24 mouse cellular contexts compared by ENCODE assay signal in genomic region chr15:83126582-83126981, GRCm38 (mm10). TPM values are rescaled to one million over a fixed set of nuclear protein-coding genes. Genes with fewer than 3 reads are reported as not detected.
DNase-seq lines count a peak whose midpoint lies in the region; ATAC-seq and TF ChIP-seq lines count a peak whose summit lies in the region.
"Had no signal": no experiment of that assay in that cellular context is flagged by ENCODE, and none has a peak within 500 bp of the region (broad histone marks: within the 10 kb centered on the region; RNA-seq: fewer than 3 reads in every experiment).

No protein-coding gene starts in this region.

- intact Hi-C loops in left cerebral cortex, postnatal 4 days (cut with DNase I), result no loop called here

- no peak overlapping the region for H3K9ac ChIP-seq in hindbrain, embryonic 13.5 days
- no peak overlapping the region for H3K9ac ChIP-seq in hindbrain, embryonic 16.5 days (ENCODE audit: low read depth, low read length)
- H3K9ac ChIP-seq in midbrain, embryonic 13.5 days (replicated peaks), result no peak overlapping the region
- no peak overlapping the region for H3K9ac ChIP-seq in midbrain, embryonic 15.5 days
- H3K9ac ChIP-seq in limb, embryonic 13.5 days, result no peak overlapping the region
- H3K9ac ChIP-seq in limb, embryonic 14.5 days (ENCODE audit: low read depth, low read length, severe bottlenecking), result no peak overlapping the region
- H3K9ac ChIP-seq: embryonic facial prominence, embryonic 13.5 days; forebrain, embryonic 13.5 days had no signal

- peak; percentile 29 for DNase-seq in limb, embryonic 14.5 days (ENCODE audit: low spot score)
- no peak for DNase-seq in lung, postnatal 25 days (ENCODE audit: low spot score)
- no peak for DNase-seq in left cerebral cortex, postnatal 4 days
- DNase-seq: adrenal gland, adult 2 months; adrenal gland, postnatal 14 days; cerebellum, adult 11 months; cerebellum, adult 2 months; cerebellum, adult 9-11 months; cerebellum, postnatal 25 days; heart, adult 11 months; heart, postnatal 36 days had no signal

- no peak overlapping the region for H3K4me3 ChIP-seq in hindbrain, embryonic 13.5 days
- H3K4me3 ChIP-seq in hindbrain, embryonic 16.5 days (ENCODE audit: low read length), result no peak overlapping the region
- no peak overlapping the region for H3K4me3 ChIP-seq in midbrain, embryonic 13.5 days (replicated peaks)
- no peak overlapping the region for H3K4me3 ChIP-seq in midbrain, embryonic 15.5 days
- no peak overlapping the region for H3K4me3 ChIP-seq in limb, embryonic 13.5 days
- no peak overlapping the region for H3K4me3 ChIP-seq in limb, embryonic 14.5 days (replicated peaks; ENCODE audit: low read length)
- H3K4me3 ChIP-seq: embryonic facial prominence, embryonic 13.5 days; forebrain, embryonic 10.5 days; forebrain, embryonic 13.5 days; hindbrain, embryonic 10.5 days had no signal

- TF ChIP-seq POLR2A in limb, embryonic 14.5 days (IDR thresholded peaks at IDR 0.05; ENCODE audit: borderline replicate concordance, extremely low read depth, insufficient read depth, insufficient read length), result no peak

- peaks cover 2% of the 10 kb centered on the region for H3K4me1 ChIP-seq in hindbrain, embryonic 13.5 days (replicated peaks)
- peaks cover 2% of the 10 kb centered on the region for H3K4me1 ChIP-seq in hindbrain, embryonic 16.5 days (ENCODE audit: control insufficient read depth, insufficient read depth, low read depth, low read length)
- H3K4me1 ChIP-seq in midbrain, embryonic 13.5 days (replicated peaks), result peaks cover 5% of the 10 kb centered on the region
- peaks cover 6% of the 10 kb centered on the region for H3K4me1 ChIP-seq in midbrain, embryonic 15.5 days
- peaks cover 3% of the 10 kb centered on the region for H3K4me1 ChIP-seq in limb, embryonic 13.5 days
- H3K4me1 ChIP-seq in limb, embryonic 14.5 days (ENCODE audit: control insufficient read depth, insufficient read depth, low read length), result no peaks in the 10 kb centered on the region

- H3K27ac ChIP-seq in hindbrain, embryonic 13.5 days, result peak overlapping the region; percentile 19
- no peak overlapping the region for H3K27ac ChIP-seq in hindbrain, embryonic 16.5 days (ENCODE audit: low read depth, low read length)
- 0 out of 2 replicates have a peak overlapping the region, but pooled peaks have one; percentile 39 for H3K27ac ChIP-seq in midbrain, embryonic 13.5 days
- H3K27ac ChIP-seq in midbrain, embryonic 15.5 days, result no peak overlapping the region
- peak overlapping the region; percentile 44; the same call in 1 of the 2 replicates for H3K27ac ChIP-seq in limb, embryonic 13.5 days
- H3K27ac ChIP-seq in limb, embryonic 14.5 days (replicated peaks; ENCODE audit: low read depth, low read length), result no peak overlapping the region
- H3K27ac ChIP-seq: embryonic facial prominence, embryonic 13.5 days; forebrain, embryonic 10.5 days; forebrain, embryonic 13.5 days; hindbrain, embryonic 10.5 days; hindbrain, postnatal 0 days had no signal

- H3K9me3 ChIP-seq in hindbrain, embryonic 13.5 days, result no peaks in the 10 kb centered on the region
- H3K9me3 ChIP-seq in hindbrain, embryonic 16.5 days (ENCODE audit: control insufficient read depth, low read length), result no peaks in the 10 kb centered on the region
- no peaks in the 10 kb centered on the region for H3K9me3 ChIP-seq in midbrain, embryonic 13.5 days
- H3K9me3 ChIP-seq in midbrain, embryonic 15.5 days, result no peaks in the 10 kb centered on the region
- H3K9me3 ChIP-seq in limb, embryonic 13.5 days, result no peaks in the 10 kb centered on the region
- H3K9me3 ChIP-seq in limb, embryonic 14.5 days (ENCODE audit: control insufficient read depth, low read length), result no peaks in the 10 kb centered on the region
- H3K9me3 ChIP-seq: embryonic facial prominence, embryonic 13.5 days; forebrain, embryonic 10.5 days; forebrain, embryonic 13.5 days; hindbrain, embryonic 10.5 days had no signal

- 80% methylated on average over 9 of the region's 9 CpGs for WGBS in hindbrain, embryonic 13.5 days
- 77% methylated on average over 9 of the region's 9 CpGs for WGBS in hindbrain, embryonic 16.5 days
- WGBS in midbrain, embryonic 13.5 days, result 80% methylated on average over 9 of the region's 9 CpGs
- WGBS in midbrain, embryonic 15.5 days, result 88% methylated on average over 9 of the region's 9 CpGs
- 92% methylated on average over 9 of the region's 9 CpGs for WGBS in limb, embryonic 13.5 days
- WGBS in limb, embryonic 14.5 days, result 87% methylated on average over 9 of the region's 9 CpGs

- peaks cover 63% of the 10 kb centered on the region for H3K36me3 ChIP-seq in hindbrain, embryonic 13.5 days
- H3K36me3 ChIP-seq in hindbrain, embryonic 16.5 days (ENCODE audit: control insufficient read depth, insufficient read depth, low read length), result peaks cover 53% of the 10 kb centered on the region
- peaks cover 65% of the 10 kb centered on the region for H3K36me3 ChIP-seq in midbrain, embryonic 13.5 days
- peaks cover 46% of the 10 kb centered on the region for H3K36me3 ChIP-seq in midbrain, embryonic 15.5 days (replicated peaks)
- H3K36me3 ChIP-seq in limb, embryonic 13.5 days, result peaks cover 69% of the 10 kb centered on the region
- H3K36me3 ChIP-seq in limb, embryonic 14.5 days (ENCODE audit: control insufficient read depth, insufficient read depth, low read length), result peaks cover 66% of the 10 kb centered on the region

- H3K4me2 ChIP-seq in hindbrain, embryonic 13.5 days, result no peak overlapping the region
- H3K4me2 ChIP-seq in hindbrain, embryonic 16.5 days (ENCODE audit: low read length), result no peak overlapping the region
- H3K4me2 ChIP-seq in midbrain, embryonic 13.5 days (replicated peaks), result no peak overlapping the region
- H3K4me2 ChIP-seq in midbrain, embryonic 15.5 days, result no peak overlapping the region
- no peak overlapping the region for H3K4me2 ChIP-seq in limb, embryonic 13.5 days (replicated peaks)
- H3K4me2 ChIP-seq in limb, embryonic 14.5 days (replicated peaks; ENCODE audit: low read depth, low read length, severe bottlenecking), result no peak overlapping the region
- H3K4me2 ChIP-seq: embryonic facial prominence, embryonic 13.5 days; forebrain, embryonic 13.5 days; heart, embryonic 11.5 days had no signal

- no peaks in the 10 kb centered on the region for H3K27me3 ChIP-seq in hindbrain, embryonic 13.5 days
- H3K27me3 ChIP-seq in hindbrain, embryonic 16.5 days (replicated peaks; ENCODE audit: control insufficient read depth, insufficient read depth, low read length), result no peaks in the 10 kb centered on the region
- no peaks in the 10 kb centered on the region for H3K27me3 ChIP-seq in midbrain, embryonic 13.5 days
- H3K27me3 ChIP-seq in midbrain, embryonic 15.5 days (replicated peaks), result no peaks in the 10 kb centered on the region
- H3K27me3 ChIP-seq in limb, embryonic 13.5 days, result no peaks in the 10 kb centered on the region
- no peaks in the 10 kb centered on the region for H3K27me3 ChIP-seq in limb, embryonic 14.5 days (ENCODE audit: control insufficient read depth, insufficient read depth, low read length)
- H3K27me3 ChIP-seq: embryonic facial prominence, embryonic 13.5 days; forebrain, embryonic 13.5 days had no signal

- no peak for ATAC-seq in hindbrain, embryonic 13.5 days (ENCODE audit: low FRiP score)
- ATAC-seq in hindbrain, embryonic 16.5 days, result no peak
- ATAC-seq in midbrain, embryonic 13.5 days, result no peak
- ATAC-seq in midbrain, embryonic 15.5 days (replicated peaks), result no peak
- ATAC-seq in limb, embryonic 13.5 days (ENCODE audit: low FRiP score, low read depth), result peak; percentile 26; the same call in 1 of the 2 replicates
- peak; percentile 27; the same call in 1 of the 2 replicates for ATAC-seq in limb, embryonic 14.5 days (ENCODE audit: low FRiP score, low read depth)
- ATAC-seq: CD4-positive, CD25-positive, alpha-beta regulatory T cell, adult 4 months; forebrain, embryonic 13.5 days; forebrain, embryonic 16.5 days; hindbrain, postnatal 0 days had no signal

RNA-seq across cellular contexts. Expression of gene Rrp7a, which starts 4.0 kb away (rescaled TPM):
- polyA plus RNA-seq in hindbrain, embryonic 13.5 days (2015; fragmentation: Nextera tagmentation; extraction: Ambion mirVana), result 72.7 and 74.8 TPM in 2 replicates
- 78.2 and 93.9 TPM in 2 replicates for polyA plus RNA-seq in hindbrain, embryonic 16.5 days (2015; fragmentation: Nextera tagmentation; extraction: Ambion mirVana)
- polyA plus RNA-seq in midbrain, embryonic 13.5 days (2015; fragmentation: Nextera tagmentation; extraction: Ambion mirVana), result 72.4 and 77.0 TPM in 2 replicates
- polyA plus RNA-seq in midbrain, embryonic 15.5 days (2015; fragmentation: Nextera tagmentation; extraction: Ambion mirVana), result 83.5 and 86.8 TPM in 2 replicates
- polyA plus RNA-seq in limb, embryonic 13.5 days (2015; fragmentation: Nextera tagmentation; extraction: Ambion mirVana), result 59.4 and 63.9 TPM in 2 replicates
- polyA plus RNA-seq in limb, embryonic 14.5 days (2012; rRNA removed), result 82.1 and 92.1 TPM in 2 replicates
- 60.9 and 61.7 TPM in 2 replicates for polyA plus RNA-seq in limb, embryonic 14.5 days (2014; fragmentation: Nextera tagmentation; extraction: Ambion mirVana)
- total RNA-seq in left cerebral cortex, postnatal 4 days (2021), result 100 to 1,000 TPM; 125 to 127 TPM

RNA-seq across cellular contexts. Expression of gene Poldip3, which starts 22.6 kb away (rescaled TPM):
- polyA plus RNA-seq in hindbrain, embryonic 13.5 days (2015; fragmentation: Nextera tagmentation; extraction: Ambion mirVana), result 144 and 146 TPM in 2 replicates
- 122 and 134 TPM in 2 replicates for polyA plus RNA-seq in hindbrain, embryonic 16.5 days (2015; fragmentation: Nextera tagmentation; extraction: Ambion mirVana)
- polyA plus RNA-seq in midbrain, embryonic 13.5 days (2015; fragmentation: Nextera tagmentation; extraction: Ambion mirVana), result 166 and 169 TPM in 2 replicates
- polyA plus RNA-seq in midbrain, embryonic 15.5 days (2015; fragmentation: Nextera tagmentation; extraction: Ambion mirVana), result 154 and 158 TPM in 2 replicates
- 158 and 165 TPM in 2 replicates for polyA plus RNA-seq in limb, embryonic 13.5 days (2015; fragmentation: Nextera tagmentation; extraction: Ambion mirVana)
- 88.2 and 94.3 TPM in 2 replicates for polyA plus RNA-seq in limb, embryonic 14.5 days (2012; rRNA removed)
- polyA plus RNA-seq in limb, embryonic 14.5 days (2014; fragmentation: Nextera tagmentation; extraction: Ambion mirVana), result 150 and 154 TPM in 2 replicates
- 10 to 100 TPM; 92.9 to 94.2 TPM for total RNA-seq in left cerebral cortex, postnatal 4 days (2021)

RNA-seq across cellular contexts. Expression of gene Serhl, which starts 37.3 kb away (rescaled TPM):
- polyA plus RNA-seq in hindbrain, embryonic 13.5 days (2015; fragmentation: Nextera tagmentation; extraction: Ambion mirVana), result 30.8 and 32.4 TPM in 2 replicates
- 34.2 and 36.4 TPM in 2 replicates for polyA plus RNA-seq in hindbrain, embryonic 16.5 days (2015; fragmentation: Nextera tagmentation; extraction: Ambion mirVana)
- 27.2 and 30.6 TPM in 2 replicates for polyA plus RNA-seq in midbrain, embryonic 13.5 days (2015; fragmentation: Nextera tagmentation; extraction: Ambion mirVana)
- 24.9 and 27.8 TPM in 2 replicates for polyA plus RNA-seq in midbrain, embryonic 15.5 days (2015; fragmentation: Nextera tagmentation; extraction: Ambion mirVana)
- polyA plus RNA-seq in limb, embryonic 13.5 days (2015; fragmentation: Nextera tagmentation; extraction: Ambion mirVana), result 58.9 and 59.5 TPM in 2 replicates
- polyA plus RNA-seq in limb, embryonic 14.5 days (2012; rRNA removed), result 62.7 and 78.5 TPM in 2 replicates
- polyA plus RNA-seq in limb, embryonic 14.5 days (2014; fragmentation: Nextera tagmentation; extraction: Ambion mirVana), result 68.2 and 75.0 TPM in 2 replicates
- total RNA-seq in left cerebral cortex, postnatal 4 days (2021), result 1 to 10 TPM; 5.1 to 7.3 TPM

RNA-seq across cellular contexts. Expression of gene Cyb5r3, which starts 45.8 kb away (rescaled TPM):
- 117 and 134 TPM in 2 replicates for polyA plus RNA-seq in hindbrain, embryonic 13.5 days (2015; fragmentation: Nextera tagmentation; extraction: Ambion mirVana)
- polyA plus RNA-seq in hindbrain, embryonic 16.5 days (2015; fragmentation: Nextera tagmentation; extraction: Ambion mirVana), result 130 and 163 TPM in 2 replicates
- 123 and 133 TPM in 2 replicates for polyA plus RNA-seq in midbrain, embryonic 13.5 days (2015; fragmentation: Nextera tagmentation; extraction: Ambion mirVana)
- polyA plus RNA-seq in midbrain, embryonic 15.5 days (2015; fragmentation: Nextera tagmentation; extraction: Ambion mirVana), result 122 TPM in 2 replicates
- 108 and 110 TPM in 2 replicates for polyA plus RNA-seq in limb, embryonic 13.5 days (2015; fragmentation: Nextera tagmentation; extraction: Ambion mirVana)
- polyA plus RNA-seq in limb, embryonic 14.5 days (2012; rRNA removed), result 73.3 and 79.9 TPM in 2 replicates
- 135 and 136 TPM in 2 replicates for polyA plus RNA-seq in limb, embryonic 14.5 days (2014; fragmentation: Nextera tagmentation; extraction: Ambion mirVana)
- total RNA-seq in left cerebral cortex, postnatal 4 days (2021), result 100 to 1,000 TPM; 106 TPM

Comparison
In these comparisons a context has a peak if more than half of its experiments do, and no peak if none do; other contexts are left out.
1. H3K27ac ChIP-seq: peak in hindbrain, embryonic 13.5 days (single experiment), midbrain, embryonic 13.5 days (single experiment) and limb, embryonic 13.5 days (single experiment); none in hindbrain, embryonic 16.5 days (single experiment), midbrain, embryonic 15.5 days (single experiment) and limb, embryonic 14.5 days (single experiment).
2. ATAC-seq: peak in limb, embryonic 13.5 days (single experiment) and limb, embryonic 14.5 days (single experiment); none in hindbrain, embryonic 13.5 days (single experiment), hindbrain, embryonic 16.5 days (single experiment), midbrain, embryonic 13.5 days (single experiment) and midbrain, embryonic 15.5 days (single experiment).